Mouse (Mus musculus): ENCODE results near the gene Zbtb42. TPM values are rescaled to one million over a fixed set of nuclear protein-coding genes. Genes with fewer than 3 reads are reported as not detected.

The Zbtb42 gene
- total RNA-seq, 1 experiment, result 1.8 TPM

DNA sequence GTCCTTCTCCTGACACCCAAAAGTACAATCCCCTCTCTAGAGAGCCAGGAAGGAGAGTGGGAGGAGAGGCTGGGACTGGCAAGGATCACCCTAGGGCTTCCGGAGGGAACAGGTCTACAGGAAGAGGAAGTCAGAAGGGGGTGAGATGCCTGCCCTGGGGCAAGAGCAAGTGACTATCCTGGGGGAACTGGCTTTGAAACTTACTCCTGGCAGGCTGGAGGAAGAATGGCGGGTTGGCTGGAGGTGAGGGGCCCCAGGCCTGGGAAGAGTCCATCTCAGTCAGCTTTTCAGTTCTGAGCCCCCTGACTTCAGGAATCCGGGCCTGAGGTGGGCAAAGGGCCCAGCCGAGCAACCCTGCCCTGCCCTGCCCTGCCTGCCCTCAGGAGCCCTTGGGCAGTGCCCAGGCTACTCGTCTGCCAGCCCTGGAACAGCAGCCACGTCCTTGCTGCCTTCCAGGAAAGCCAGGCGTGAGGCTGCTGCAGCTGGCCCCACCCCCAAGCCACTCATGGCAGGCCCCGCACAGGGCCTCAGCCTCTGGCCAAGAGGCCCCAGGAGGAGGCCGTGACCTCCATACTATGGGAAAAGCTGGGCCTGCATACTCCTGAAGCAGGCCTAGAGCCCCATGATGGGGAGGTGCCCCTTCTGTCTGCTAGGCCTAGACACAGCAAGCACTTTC, 7.8 kb upstream of the Zbtb42 start:
- H3K9ac ChIP-seq (ENCODE audit: insufficient read depth, low read depth, low read length, poor library complexity, severe bottlenecking), result no peak overlapping the region
- peaks cover 0 to 18% of the 10 kb centered on the region in 2 experiments; a peak in 2 of 4 replicates for H3K4me1 ChIP-seq (ENCODE audit: control insufficient read depth in 2 of 2, insufficient read depth in 2 of 2, low read length in 2 of 2, poor library complexity in 1 of 2)
- in situ Hi-C loops (cut with MboI; ENCODE audit: low sequenced_read_pairs in 2 of 2, unreplicated experiment in 2 of 2), result no loop called here
- H3K27ac ChIP-seq (ENCODE audit: insufficient read depth, low read depth, low read length, poor library complexity, severe bottlenecking), result no peak overlapping the region
- H3K4me3 ChIP-seq (ENCODE audit: insufficient read depth in 1 of 2, low read depth in 1 of 2, low read length in 2 of 2, poor library complexity in 1 of 2, severe bottlenecking in 1 of 2), result no peak overlapping the region
- DNase-seq (ENCODE audit: low read depth, low spot score), result no peak
- H3K9me3 ChIP-seq (ENCODE audit: control insufficient read depth, insufficient read depth, low read depth, low read length), result no peaks in the 10 kb centered on the region
- TF ChIP-seq MAFK (IDR thresholded peaks at IDR 0.05; ENCODE audit: insufficient read depth, low read depth, low read length) (no peak), ZC3H11A (IDR thresholded peaks at IDR 0.05; ENCODE audit: borderline replicate concordance, low read depth, low read length) (no peak), ZNF384 (IDR thresholded peaks at IDR 0.05; ENCODE audit: low read depth, low read length) (no peak), CHD2 (IDR thresholded peaks at IDR 0.05; ENCODE audit: low read depth, low read length) (no peak), HCFC1 (IDR thresholded peaks at IDR 0.05; ENCODE audit: borderline replicate concordance, insufficient read depth, low read length) (no peak)
- peaks cover 19% of the 10 kb centered on the region; the same call in 1 of the 2 replicates for H3K36me3 ChIP-seq (ENCODE audit: control insufficient read depth, insufficient read depth, low read length, poor library complexity, severe bottlenecking)

DNA sequence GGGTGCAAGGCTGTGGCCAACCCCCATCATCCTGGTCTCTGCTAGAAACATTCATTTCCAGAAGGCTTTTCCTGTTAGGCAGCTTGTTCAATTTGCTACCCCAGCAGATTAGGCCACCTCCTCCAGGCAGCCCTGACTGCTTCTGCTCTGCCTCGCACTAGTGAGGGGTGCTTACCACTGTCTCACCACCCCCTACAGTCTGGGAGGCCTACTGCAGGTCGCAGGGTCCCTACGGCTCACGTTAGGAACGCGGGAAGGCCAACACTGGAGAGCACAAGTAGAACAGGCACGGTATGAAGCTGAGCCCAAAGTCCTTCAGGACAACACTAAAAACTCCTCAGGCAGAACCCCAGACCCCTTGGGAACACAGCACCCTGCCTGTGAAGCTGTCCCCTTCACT, 6.7 kb upstream of the Zbtb42 start:
- peaks cover 19% of the 10 kb centered on the region; the same call in 1 of the 2 replicates for H3K36me3 ChIP-seq (ENCODE audit: control insufficient read depth, insufficient read depth, low read length, poor library complexity, severe bottlenecking)

GRCm38 (mm10) chr12:112672744-112673575, 5.7 kb upstream of the Zbtb42 start:
- Histone ChIP-seq H3K9ac (ENCODE audit: insufficient read depth, low read depth, low read length, poor library complexity, severe bottlenecking) (peak overlapping the region; percentile 76), H3K9me3 (ENCODE audit: control insufficient read depth, insufficient read depth, low read depth, low read length) (no peaks in the 10 kb centered on the region), H3K4me3 (ENCODE audit: insufficient read depth in 1 of 2, low read depth in 1 of 2, low read length in 2 of 2, poor library complexity in 1 of 2, severe bottlenecking in 1 of 2) (peak overlapping the region; percentile 72 to 76), H3K27ac (ENCODE audit: insufficient read depth, low read depth, low read length, poor library complexity, severe bottlenecking) (no peak overlapping the region), H3K4me1 (ENCODE audit: control insufficient read depth in 2 of 2, insufficient read depth in 2 of 2, low read length in 2 of 2, poor library complexity in 1 of 2) (peaks cover 0 to 22% of the 10 kb centered on the region in 2 experiments; a peak in 2 of 4 replicates), H3K36me3 (ENCODE audit: control insufficient read depth, insufficient read depth, low read length, poor library complexity, severe bottlenecking) (peaks cover 19% of the 10 kb centered on the region; the same call in 1 of the 2 replicates)
- in situ Hi-C loops (cut with MboI; ENCODE audit: low sequenced_read_pairs in 2 of 2, unreplicated experiment in 2 of 2), result no loop called here
- DNase-seq (ENCODE audit: low read depth, low spot score), result no peak
- no peak for TF ChIP-seq ZNF384 (IDR thresholded peaks at IDR 0.05; ENCODE audit: low read depth, low read length)
- TF ChIP-seq MAFK (IDR thresholded peaks at IDR 0.05; ENCODE audit: insufficient read depth, low read depth, low read length), result no peak
- TF ChIP-seq ZC3H11A (IDR thresholded peaks at IDR 0.05; ENCODE audit: borderline replicate concordance, low read depth, low read length), result no peak
- TF ChIP-seq HCFC1 (IDR thresholded peaks at IDR 0.05; ENCODE audit: borderline replicate concordance, insufficient read depth, low read length), result no peak
- TF ChIP-seq CHD2 (IDR thresholded peaks at IDR 0.05; ENCODE audit: low read depth, low read length), result no peak

More for the DNA sequence above, 6.7 kb upstream of the Zbtb42 start:
- DNase-seq (ENCODE audit: low read depth, low spot score), result no peak
- Histone ChIP-seq H3K9ac (ENCODE audit: insufficient read depth, low read depth, low read length, poor library complexity, severe bottlenecking) (peak overlapping the region; percentile 6; the same call in 1 of the 2 replicates), H3K27ac (ENCODE audit: insufficient read depth, low read depth, low read length, poor library complexity, severe bottlenecking) (no peak overlapping the region), H3K4me3 (ENCODE audit: insufficient read depth in 1 of 2, low read depth in 1 of 2, low read length in 2 of 2, poor library complexity in 1 of 2, severe bottlenecking in 1 of 2) (0 out of 4 replicates have a peak overlapping the region, but pooled peaks of 1 of the 2 experiments have one; percentile 10), H3K9me3 (ENCODE audit: control insufficient read depth, insufficient read depth, low read depth, low read length) (no peaks in the 10 kb centered on the region), H3K4me1 (ENCODE audit: control insufficient read depth in 2 of 2, insufficient read depth in 2 of 2, low read length in 2 of 2, poor library complexity in 1 of 2) (peaks cover 0 to 18% of the 10 kb centered on the region in 2 experiments; a peak in 2 of 4 replicates)
- TF ChIP-seq ZC3H11A (IDR thresholded peaks at IDR 0.05; ENCODE audit: borderline replicate concordance, low read depth, low read length) (no peak), ZNF384 (IDR thresholded peaks at IDR 0.05; ENCODE audit: low read depth, low read length) (no peak), MAFK (IDR thresholded peaks at IDR 0.05; ENCODE audit: insufficient read depth, low read depth, low read length) (no peak), CHD2 (IDR thresholded peaks at IDR 0.05; ENCODE audit: low read depth, low read length) (no peak), HCFC1 (IDR thresholded peaks at IDR 0.05; ENCODE audit: borderline replicate concordance, insufficient read depth, low read length) (no peak)
- in situ Hi-C loops (cut with MboI; ENCODE audit: low sequenced_read_pairs in 2 of 2, unreplicated experiment in 2 of 2), result no loop called here

DNA sequence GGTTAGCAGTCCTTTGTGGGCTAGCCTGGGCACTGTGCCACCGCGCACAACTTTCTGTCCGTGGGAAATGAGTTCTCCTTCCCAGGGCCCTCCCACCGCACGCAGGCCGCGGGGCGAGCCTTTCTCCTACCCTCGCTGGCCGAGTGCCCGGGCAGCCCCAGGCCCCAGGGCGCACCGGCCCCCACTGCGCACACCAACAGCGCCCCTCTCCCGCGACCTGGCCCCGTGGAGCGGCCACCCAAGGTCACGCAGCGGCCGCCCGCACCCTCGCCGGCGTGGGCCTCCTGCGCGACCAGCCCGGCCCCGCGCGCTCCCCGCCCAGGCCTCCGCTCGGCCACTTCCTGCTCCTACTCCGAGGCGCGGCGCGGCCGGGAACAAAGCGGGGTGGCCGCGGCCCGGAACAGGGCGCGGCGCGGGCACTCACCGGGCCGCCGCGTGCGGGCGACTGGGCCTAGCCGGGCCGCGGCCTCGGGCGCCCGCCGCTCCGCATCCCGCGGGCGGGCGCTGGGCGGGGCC, 5.0 kb upstream of the Zbtb42 start:
- Histone ChIP-seq H3K4me1 (ENCODE audit: control insufficient read depth in 2 of 2, insufficient read depth in 2 of 2, low read length in 2 of 2, poor library complexity in 1 of 2) (peaks cover 0 to 22% of the 10 kb centered on the region in 2 experiments; a peak in 2 of 4 replicates), H3K9ac (ENCODE audit: insufficient read depth, low read depth, low read length, poor library complexity, severe bottlenecking) (peak overlapping the region; percentile 76), H3K4me3 (ENCODE audit: insufficient read depth in 1 of 2, low read depth in 1 of 2, low read length in 2 of 2, poor library complexity in 1 of 2, severe bottlenecking in 1 of 2) (peak overlapping the region; percentile 72 to 76), H3K27ac (ENCODE audit: insufficient read depth, low read depth, low read length, poor library complexity, severe bottlenecking) (no peak overlapping the region), H3K36me3 (ENCODE audit: control insufficient read depth, insufficient read depth, low read length, poor library complexity, severe bottlenecking) (peaks cover 13% of the 10 kb centered on the region; the same call in 1 of the 2 replicates), H3K9me3 (ENCODE audit: control insufficient read depth, insufficient read depth, low read depth, low read length) (no peaks in the 10 kb centered on the region)
- in situ Hi-C loops (cut with MboI; ENCODE audit: low sequenced_read_pairs in 2 of 2, unreplicated experiment in 2 of 2), result no loop called here
- DNase-seq (ENCODE audit: low read depth, low spot score), result no peak
- no peak for TF ChIP-seq MAFK (IDR thresholded peaks at IDR 0.05; ENCODE audit: insufficient read depth, low read depth, low read length)

Data from ES-E14 (cell line).